Mouse (Mus musculus) bone marrow, adult 2 months (tissue): ENCODE measurements around the gene Ly6f. TPM values are rescaled to one million over a fixed set of nuclear protein-coding genes. Genes with fewer than 3 reads are reported as not detected.

Source experiments
- H3K27ac ChIP-seq: fragments of 200-500 bp; 2 replicates; pipeline ENCODE4 v1.5.1; 2012; ENCODE audit warnings: low read depth, mild to moderate bottlenecking, control low read depth, inconsistent platforms, low read length; ENCODE audit not compliant: control insufficient read depth, poor library complexity, insufficient read depth
- H3K4me1 ChIP-seq: fragments of 200-500 bp; 2 replicates; pipeline ENCODE4 v1.6.1; 2011; ENCODE audit warnings: low read length; ENCODE audit not compliant: control insufficient read depth, insufficient read depth
- H3K4me3 ChIP-seq: fragments of 200-500 bp; replicated peaks from 2 replicates; pipeline ENCODE3; 2011; ENCODE audit warnings: mild to moderate bottlenecking, low read depth, low read length, control low read depth; ENCODE audit not compliant: control insufficient read depth
- CTCF ChIP-seq: fragments of 200-500 bp; IDR thresholded peaks from 2 replicates; pipeline ENCODE4 v1.5.1; 2011; ENCODE audit warnings: low read length, control low read depth; ENCODE audit not compliant: control insufficient read depth, insufficient read depth
- POLR2A ChIP-seq: fragments of 200-500 bp; IDR thresholded peaks from 2 replicates; pipeline ENCODE4 v1.6.1; 2011; ENCODE audit warnings: low read depth, mild to moderate bottlenecking, control low read depth, low read length, borderline replicate concordance; ENCODE audit not compliant: control insufficient read depth
- WGBS: fragments of 180-500 bp; shearing (Covaris S2); methylation state at CpG from one replicate; pipeline ENCODE4 v1.1.7; 2018; 5-methylcytosine and 5-hydroxymethylcytosine counted together
- polyA plus RNA-seq: library from polyadenylated mRNA; stranded (reverse); fragments of >200 nt; gene quantifications from 2 replicates; pipeline ENCODE4 v1.2.4, GENCODE M21; 2011; ENCODE audit warnings: low replicate concordance; ENCODE audit not compliant: missing spikeins, insufficient read depth, insufficient read length

The Ly6f gene
- polyA plus RNA-seq, 1 experiment: 4.2 TPM

DNA sequence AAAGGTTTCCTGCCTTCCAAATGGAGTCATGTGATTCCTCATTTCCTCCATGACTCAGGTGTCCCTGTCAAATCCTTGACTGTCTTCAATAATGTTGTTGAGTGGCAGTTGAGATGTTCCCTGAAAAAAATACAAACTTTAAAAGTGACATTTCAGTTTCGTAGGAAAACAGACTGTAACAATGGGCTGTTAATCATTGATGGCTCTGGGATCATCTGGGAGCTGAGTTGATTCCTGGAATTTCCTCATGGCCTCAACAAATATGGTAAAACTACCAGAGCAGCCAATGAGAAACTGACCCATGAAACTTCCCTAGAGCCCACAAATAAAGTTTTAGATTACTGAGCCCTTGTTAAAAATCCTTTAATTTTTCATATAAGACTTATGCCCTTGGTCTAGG lies 37.9 kb downstream of the Ly6f start:
- no peak for TF ChIP-seq POLR2A
- TF ChIP-seq CTCF: no peak
- 57% methylated on average over 1 of the region's 1 CpGs for WGBS
- H3K27ac ChIP-seq: no peak overlapping the region
- no peaks in the 10 kb centered on the region for H3K4me1 ChIP-seq
- no peak overlapping the region for H3K4me3 ChIP-seq

DNA sequence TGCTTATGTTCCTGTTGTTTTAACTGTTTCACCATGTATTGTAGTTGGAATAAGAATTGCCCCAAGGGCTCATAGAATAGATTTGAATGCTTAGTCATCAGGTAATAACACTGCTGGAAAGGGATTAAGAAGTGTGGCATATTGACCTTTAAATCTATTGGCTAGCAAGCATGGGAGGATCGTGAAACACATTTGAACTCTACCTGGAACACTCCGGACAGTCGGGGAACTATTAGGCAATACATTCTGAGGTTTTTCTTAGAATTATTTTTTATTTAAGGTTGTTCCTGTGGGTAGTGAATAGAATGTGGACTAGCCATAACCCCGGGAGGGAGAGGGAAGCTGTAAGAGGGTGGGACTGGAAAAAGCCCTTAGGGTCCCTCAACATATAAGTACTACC lies 41.0 kb downstream of the Ly6f start:
- Histone ChIP-seq H3K4me3 (no peak overlapping the region), H3K27ac (no peak overlapping the region), H3K4me1 (no peaks in the 10 kb centered on the region)
- no peak for TF ChIP-seq POLR2A
- no peak for TF ChIP-seq CTCF
- 80% methylated on average over 4 of the region's 4 CpGs for WGBS

DNA sequence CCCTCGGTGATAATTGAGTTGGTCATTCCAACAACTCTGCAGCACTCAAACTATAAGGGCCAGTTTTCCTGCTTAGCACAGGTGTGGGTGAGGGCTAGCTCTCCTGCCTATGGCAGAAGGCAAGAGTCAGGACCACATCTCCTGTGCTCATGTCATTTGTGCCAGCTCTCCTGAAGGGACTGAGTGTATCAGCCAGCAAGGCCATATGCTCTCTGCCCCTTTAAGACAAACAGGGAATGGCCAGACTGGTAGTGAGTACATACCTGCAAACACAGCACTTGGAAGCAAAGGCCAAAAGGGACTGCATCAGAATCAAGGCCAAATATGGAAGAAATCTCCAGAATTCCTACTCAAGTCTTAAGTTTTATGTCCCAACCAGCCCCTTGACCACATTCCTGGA lies 41.7 kb downstream of the Ly6f start:
- Histone ChIP-seq H3K27ac (no peak overlapping the region), H3K4me3 (no peak overlapping the region), H3K4me1 (no peaks in the 10 kb centered on the region)
- 97% methylated on average over 1 of the region's 1 CpGs for WGBS
- no peak for TF ChIP-seq POLR2A
- TF ChIP-seq CTCF: no peak

DNA sequence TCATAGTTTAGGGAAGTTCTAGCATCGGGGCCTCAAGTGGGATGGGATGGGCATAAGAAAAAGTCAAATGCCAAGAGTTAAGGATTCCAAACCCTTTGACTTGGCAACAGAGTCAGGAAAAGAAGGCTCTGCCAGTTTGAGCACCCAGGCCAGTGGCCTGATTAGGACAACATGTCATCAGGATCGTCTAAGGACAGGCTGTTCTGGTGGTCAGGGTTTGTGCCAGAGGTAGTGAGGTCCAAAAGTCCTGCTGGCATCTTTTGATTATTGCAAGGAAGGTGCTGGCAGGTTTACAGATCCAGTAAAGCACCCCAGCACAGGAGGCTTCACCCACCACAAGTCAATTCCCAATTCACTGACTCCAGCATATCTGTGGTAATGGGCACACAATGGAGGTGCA lies 46.2 kb downstream of the Ly6f start:
- WGBS: 75% methylated on average over 2 of the region's 2 CpGs
- H3K4me1 ChIP-seq: no peaks in the 10 kb centered on the region
- no peak overlapping the region for H3K4me3 ChIP-seq
- TF ChIP-seq CTCF (no peak), POLR2A (no peak)
- H3K27ac ChIP-seq: no peak overlapping the region

DNA sequence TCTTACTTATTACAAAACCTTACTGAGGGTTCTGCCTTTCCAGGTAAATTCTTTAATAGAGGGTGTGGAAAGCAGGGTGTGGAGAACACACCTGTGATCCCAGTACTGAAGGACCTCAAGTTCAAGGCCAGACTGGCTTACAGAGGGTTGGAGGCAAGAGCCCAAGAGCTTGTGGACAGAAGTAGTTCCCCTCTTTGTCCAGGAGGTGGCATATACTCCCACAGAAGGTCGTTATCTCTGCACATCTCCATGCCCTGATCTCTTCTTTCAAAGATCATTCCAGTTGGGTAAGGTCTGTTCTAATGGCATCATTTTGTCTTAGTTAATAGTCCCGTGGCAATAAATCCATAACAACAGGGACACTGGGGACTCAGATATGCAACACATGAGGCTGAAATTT lies 49.0 kb downstream of the Ly6f start:
- no peak for TF ChIP-seq CTCF
- TF ChIP-seq POLR2A: no peak

DNA sequence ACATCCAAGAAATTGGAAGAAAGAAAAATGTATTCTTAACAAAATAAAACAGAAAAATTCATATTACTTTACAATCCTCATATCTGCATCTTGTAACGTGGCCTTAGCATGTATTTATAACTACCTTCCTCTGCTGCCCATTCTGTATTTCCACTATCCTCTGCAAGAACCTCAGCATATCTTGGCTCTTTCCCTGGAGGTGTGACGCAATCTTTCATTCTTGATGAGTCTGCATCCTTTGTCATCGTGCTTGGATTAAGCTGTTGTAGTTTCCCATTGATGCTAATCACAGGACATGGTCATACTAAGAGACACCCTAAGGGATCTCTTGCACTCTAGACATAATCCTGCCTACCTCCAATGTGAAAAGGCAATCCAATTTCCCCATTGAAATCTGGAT lies 50.4 kb downstream of the Ly6f start:
- 78% methylated on average over 3 of the region's 3 CpGs for WGBS
- TF ChIP-seq CTCF (no peak), POLR2A (no peak)

More for the DNA sequence above, 49.0 kb downstream of the Ly6f start:
- Histone ChIP-seq H3K4me3 (no peak overlapping the region), H3K27ac (no peak overlapping the region), H3K4me1 (no peaks in the 10 kb centered on the region)
- 31% methylated on average over 2 of the region's 2 CpGs for WGBS

DNA sequence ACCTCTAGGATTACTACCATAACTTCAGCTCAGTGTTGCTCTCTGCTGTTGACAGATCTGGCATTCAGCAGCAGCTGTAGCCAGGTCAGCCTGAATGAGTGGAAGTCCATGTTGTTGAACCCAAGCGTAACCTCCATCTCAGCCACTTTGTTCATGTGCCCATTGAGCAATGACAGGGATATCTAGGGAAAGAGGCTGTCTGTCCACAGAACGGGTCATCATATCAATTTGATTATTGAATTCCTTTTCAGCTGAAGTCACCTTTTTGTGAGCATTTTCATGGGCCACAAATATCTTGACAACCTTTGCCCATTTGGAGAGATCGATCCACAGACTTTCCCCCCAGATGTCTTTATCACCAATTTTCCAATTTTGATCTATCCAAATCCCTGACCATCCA lies 51.9 kb downstream of the Ly6f start:
- no peak for TF ChIP-seq CTCF
- TF ChIP-seq POLR2A: no peak
- no peak overlapping the region for H3K4me3 ChIP-seq
- 75% methylated on average over 3 of the region's 3 CpGs for WGBS
- no peak overlapping the region for H3K27ac ChIP-seq
- H3K4me1 ChIP-seq: no peaks in the 10 kb centered on the region

More for the DNA sequence above, 50.4 kb downstream of the Ly6f start:
- Histone ChIP-seq H3K4me3 (no peak overlapping the region), H3K27ac (no peak overlapping the region), H3K4me1 (no peaks in the 10 kb centered on the region)

Other genes starting within 250 kb of the Ly6f start
- 19.7 and 38.3 TPM in 2 replicates for gene Ly6c1, start 219.6 kb upstream of the Ly6f start, polyA plus RNA-seq
- 165 and 459 TPM in 2 replicates for gene Ly6c2, start 156.5 kb upstream of the Ly6f start, polyA plus RNA-seq
- 99.4 and 213 TPM in 2 replicates for gene Ly6g, start 113.2 kb upstream of the Ly6f start, polyA plus RNA-seq
- 2.4 TPM in 1 of 2 replicates, not detected in the other for gene BC025446, start 52.0 kb upstream of the Ly6f start, polyA plus RNA-seq